Mouse (Mus musculus) CD4-positive, CD25-positive, alpha-beta regulatory T cell (primary cell): ENCODE measurements around the gene Ccdc51. TPM values are rescaled to one million over a fixed set of nuclear protein-coding genes. Genes with fewer than 3 reads are reported as not detected.

Experiments used
- polyA plus RNA-seq: library from polyadenylated mRNA; unstranded; fragments of 100-300 nt; shearing (Covaris generic); gene quantifications from one replicate; pipeline ENCODE4 v1.2.1, GENCODE M21; 2017

Gene Ccdc51
- 16.7 TPM for polyA plus RNA-seq

DNA sequence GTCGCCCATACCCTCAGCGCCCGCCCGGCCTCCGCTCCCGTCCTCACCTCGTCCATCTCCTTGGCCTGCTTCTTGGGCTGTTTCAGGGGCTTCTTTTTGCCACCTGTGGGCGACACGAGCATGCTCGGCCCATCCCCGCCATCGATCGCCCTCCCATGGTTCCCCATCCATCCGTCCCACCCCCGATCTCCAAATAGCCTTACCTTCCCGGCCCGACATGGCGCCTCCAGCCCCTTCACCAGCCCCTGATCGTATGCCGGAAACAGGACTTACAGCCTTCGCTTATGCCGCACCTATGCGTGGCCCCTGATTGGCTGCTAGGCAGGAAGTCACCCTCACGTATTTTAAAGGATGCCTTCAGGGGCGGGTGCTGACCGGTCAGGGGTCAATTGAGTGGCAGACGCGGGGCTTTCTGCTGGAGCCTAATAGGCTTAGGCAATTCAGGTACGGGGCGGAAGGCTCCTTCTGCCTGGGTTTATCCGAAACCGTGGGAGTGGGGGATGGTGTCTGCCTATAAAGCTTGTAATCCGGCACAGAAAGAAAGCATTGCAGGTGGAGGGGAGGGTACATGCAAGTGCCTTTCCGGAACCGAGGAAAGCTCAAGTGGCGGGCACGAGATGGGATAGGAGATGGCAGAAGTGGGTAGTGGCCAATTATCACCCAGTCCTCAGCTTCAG, at the start of gene Ccdc51, which contains the start of gene Tma7:
Gene Ccdc51, plus strand, starts transcription at position 370 of the 677 bp plus-strand sequence.
Gene Tma7, minus strand, starts transcription at position 464 of the 677 bp plus-strand sequence.

DNA sequence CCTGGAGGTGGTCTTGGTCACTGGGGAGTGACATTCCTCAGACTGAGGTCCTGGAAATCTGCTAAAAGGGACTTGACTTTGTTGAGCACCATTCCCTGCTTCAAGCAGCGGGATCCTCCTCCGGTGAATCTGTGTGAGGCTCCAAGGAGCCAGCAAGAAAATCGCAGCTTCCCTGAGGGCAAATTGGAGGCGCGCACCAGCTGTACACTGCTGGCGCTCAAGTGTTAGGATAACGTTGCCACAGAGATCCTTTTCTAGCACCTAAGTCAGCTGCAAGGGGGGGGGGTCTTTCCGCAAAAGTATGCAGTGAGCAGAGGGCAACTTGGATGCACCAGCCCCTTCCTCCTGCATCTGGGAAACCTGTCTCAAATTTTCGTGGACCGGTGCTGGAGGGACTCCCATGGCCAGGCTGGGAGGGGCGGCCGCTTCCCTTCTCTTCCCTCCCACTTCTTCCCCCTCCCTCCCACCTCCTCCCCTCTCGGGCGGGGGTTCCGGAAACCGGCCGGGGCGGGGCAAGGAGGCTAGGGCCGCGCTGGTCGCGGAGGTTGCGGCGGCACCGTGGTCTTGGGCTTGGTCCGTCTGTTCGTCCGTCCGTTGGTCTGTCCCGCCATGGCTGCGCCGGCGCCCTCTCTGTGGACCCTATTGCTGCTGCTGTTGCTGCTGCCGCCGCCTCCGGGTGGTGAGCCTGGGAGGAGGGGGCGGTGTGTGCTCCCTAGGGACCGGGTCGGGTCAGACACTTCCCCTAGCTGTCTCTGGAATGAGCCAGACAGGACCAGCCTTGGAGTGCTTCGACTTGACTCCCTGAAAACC, 44.0 kb upstream of the Ccdc51 start, which contains the start of gene Shisa5:
Gene Shisa5, plus strand, starts transcription at position 480 of the 810 bp plus-strand sequence.

DNA sequence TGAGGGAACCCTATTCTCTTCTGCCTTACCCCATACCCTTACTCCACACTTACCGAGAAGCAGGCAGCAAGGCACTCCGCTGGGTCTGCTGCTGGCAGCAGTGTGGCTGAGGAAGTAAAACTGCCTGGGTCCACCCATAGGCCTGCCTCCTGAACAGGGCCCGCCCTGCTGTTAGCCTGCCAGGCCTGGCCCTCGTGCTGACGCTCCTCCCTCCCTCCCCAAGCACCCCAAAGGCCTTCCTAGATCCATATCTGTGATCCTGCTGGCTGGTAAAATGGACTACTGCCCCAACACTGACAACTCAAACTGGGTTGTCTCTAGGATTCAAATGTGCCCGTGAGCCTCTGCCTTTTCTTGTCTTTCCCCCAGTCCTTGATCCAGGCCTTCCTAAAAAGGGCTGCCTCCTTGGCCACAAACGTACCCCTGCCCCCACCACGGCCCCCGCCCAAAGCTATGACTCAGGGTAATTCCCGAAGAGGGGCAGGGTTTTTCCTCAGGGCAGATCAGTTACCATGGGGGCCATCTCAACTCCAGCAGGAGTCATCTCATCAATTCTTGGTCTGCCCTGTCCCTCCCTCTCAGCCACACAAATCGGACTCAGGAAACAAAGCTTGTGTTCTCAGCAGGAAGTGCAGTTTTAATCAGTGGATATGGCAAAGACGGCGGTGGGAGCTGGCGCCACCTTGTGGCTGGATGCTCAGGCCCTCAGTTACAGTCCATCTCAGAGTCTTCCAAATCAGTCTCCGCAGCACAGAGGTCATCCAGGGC, 23.0 kb upstream of the Ccdc51 start, which contains the start of gene Trex1:
Gene Trex1, minus strand, starts transcription at position 599 of the 768 bp plus-strand sequence.

DNA sequence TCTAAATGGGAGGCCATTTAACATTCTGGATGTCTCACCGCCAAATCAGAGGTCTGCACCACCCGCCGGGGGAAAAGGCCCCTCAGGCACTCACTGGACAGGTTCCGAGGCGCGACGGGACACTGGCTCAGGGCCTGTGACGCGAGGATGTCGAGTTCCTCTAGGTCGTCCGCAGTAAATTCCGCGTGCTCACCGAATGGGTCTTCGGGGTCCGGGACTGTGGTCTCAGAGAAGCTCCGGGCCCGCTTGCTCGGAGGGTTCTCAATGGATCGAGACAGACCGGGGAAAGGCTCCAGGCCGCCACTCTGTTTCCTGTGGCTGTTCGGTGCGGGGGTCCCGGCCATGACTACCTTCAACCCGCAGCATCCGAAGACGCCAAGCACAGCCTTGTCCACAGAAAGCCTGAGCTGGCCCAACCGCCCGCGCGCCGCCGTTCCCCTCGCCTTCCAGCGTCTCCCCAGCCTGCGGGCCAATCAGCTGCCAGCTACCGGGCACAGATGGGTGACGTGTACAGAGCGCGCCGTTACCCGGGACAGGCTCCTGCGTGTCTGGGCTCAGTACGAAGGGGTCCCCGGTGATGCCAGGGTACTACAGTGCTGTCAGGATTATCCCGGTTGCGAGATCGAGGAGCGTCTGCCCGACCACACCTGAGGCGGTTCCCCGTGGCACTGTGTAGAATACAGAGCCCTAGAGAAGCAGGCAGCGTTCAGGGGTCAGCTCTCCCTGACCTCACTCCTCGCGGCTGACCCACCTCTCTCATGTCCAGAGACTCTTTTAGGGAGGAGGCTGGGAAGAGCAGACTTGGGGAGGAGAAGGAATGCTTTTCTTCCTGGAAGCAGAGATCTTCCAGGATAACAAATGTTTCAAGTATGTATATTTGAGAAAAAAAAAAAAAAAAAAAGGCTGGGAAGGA, 8.4 kb upstream of the Ccdc51 start, which contains the start of gene Atrip:
Gene Atrip, minus strand, starts transcription at position 464 of the 913 bp plus-strand sequence.

DNA sequence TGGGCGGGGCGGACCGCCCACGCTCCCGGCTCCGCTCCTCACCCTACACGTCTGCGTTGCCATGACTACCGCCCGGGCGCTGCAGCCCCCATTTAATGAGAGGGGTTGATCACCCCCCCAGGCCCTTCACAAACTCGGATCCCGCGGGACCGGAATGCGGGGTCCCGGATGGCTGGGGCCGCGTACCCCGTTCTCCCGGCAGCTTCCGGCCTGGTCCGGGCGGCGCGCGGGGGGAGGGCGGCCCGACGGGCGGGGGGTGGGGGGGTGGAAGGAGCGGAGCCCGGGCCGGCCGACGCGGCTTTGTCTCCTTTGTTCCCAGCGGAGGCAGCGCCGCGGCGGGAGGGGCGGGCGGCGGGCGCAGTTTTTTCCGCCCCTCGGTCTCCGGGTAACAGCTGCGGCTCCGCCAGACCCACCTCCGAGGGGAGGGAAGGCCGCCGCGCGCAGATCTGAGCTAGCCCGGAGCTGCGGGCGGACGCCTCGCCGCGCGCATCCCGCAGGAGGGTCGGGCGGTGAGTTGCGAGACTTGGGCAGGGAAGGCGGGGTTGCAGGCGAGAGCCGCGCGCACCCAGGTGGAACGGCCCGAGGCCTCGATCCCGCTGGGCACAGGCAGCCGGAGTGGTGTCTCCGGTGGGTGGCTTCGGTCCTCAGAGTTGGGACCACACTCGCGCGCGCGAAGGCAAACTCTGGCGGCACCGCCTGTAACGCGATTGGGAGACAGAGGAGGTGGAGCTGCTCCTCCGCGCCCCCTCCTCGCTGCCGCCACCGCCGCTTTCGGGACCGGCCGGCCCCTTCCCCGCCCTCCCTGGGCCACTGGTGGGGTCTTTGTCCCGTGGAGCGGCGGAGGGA, 13.1 kb downstream of the Ccdc51 start, which contains the start of gene Plxnb1:
Gene Plxnb1, plus strand, starts transcription at position 253 of the 846 bp plus-strand sequence.

Other genes with a start within 250 kb of the Ccdc51 start
- 19.4 TPM for gene Slc26a6, start 229.2 kb upstream of the Ccdc51 start, polyA plus RNA-seq
- gene Tmem89, start 167.9 kb upstream of the Ccdc51 start, polyA plus RNA-seq = not detected
- 354 TPM for gene Uqcrc1, start 145.9 kb upstream of the Ccdc51 start, polyA plus RNA-seq
- gene Col7a1, start 128.9 kb upstream of the Ccdc51 start, polyA plus RNA-seq = 0.14 TPM
- gene Ucn2, start 96.5 kb upstream of the Ccdc51 start, polyA plus RNA-seq = not detected
- gene Pfkfb4, start 90.7 kb upstream of the Ccdc51 start, polyA plus RNA-seq = 4.9 TPM
- gene Shisa5, start 43.9 kb upstream of the Ccdc51 start, polyA plus RNA-seq = 4,571 TPM
- 88.7 TPM for gene Trex1, start 22.8 kb upstream of the Ccdc51 start, polyA plus RNA-seq
- 26.6 TPM for gene Atrip, start 8.4 kb upstream of the Ccdc51 start, polyA plus RNA-seq
- gene Tma7, start 94 bp downstream of the Ccdc51 start, polyA plus RNA-seq = 529 TPM
- gene Plxnb1, start 12.9 kb downstream of the Ccdc51 start, polyA plus RNA-seq = 2.9 TPM
- not detected for gene Fbxw21, start 79.5 kb downstream of the Ccdc51 start, polyA plus RNA-seq
- not detected for gene Fbxw13, start 113.5 kb downstream of the Ccdc51 start, polyA plus RNA-seq
- 0.07 TPM for gene Fbxw20, start 152.3 kb downstream of the Ccdc51 start, polyA plus RNA-seq
- not detected for gene Fbxw14, start 205.2 kb downstream of the Ccdc51 start, polyA plus RNA-seq